Mouse (Mus musculus) testis, adult 2 months (tissue): ENCODE results near the gene Lgmn. TPM values are rescaled to one million over a fixed set of nuclear protein-coding genes. Genes with fewer than 3 reads are reported as not detected.

ENCODE experiments used
- H3K27ac ChIP-seq: fragments of 200-500 bp; 2 replicates; pipeline ENCODE4 v1.5.1; 2012; ENCODE audit warnings: low read depth, low read length; ENCODE audit not compliant: control insufficient read depth, insufficient read depth
- H3K27me3 ChIP-seq: fragments of 200-500 bp; 2 replicates; pipeline ENCODE4 v1.6.1; 2012; ENCODE audit warnings: mild to moderate bottlenecking, low read length, moderate library complexity; ENCODE audit not compliant: control insufficient read depth, insufficient read depth
- H3K36me3 ChIP-seq: fragments of 200-500 bp; 2 replicates; pipeline ENCODE4 v1.6.1; 2012; ENCODE audit warnings: mild to moderate bottlenecking, low read length; ENCODE audit not compliant: control insufficient read depth, insufficient read depth
- H3K4me1 ChIP-seq: fragments of 200-500 bp; 2 replicates; pipeline ENCODE4 v1.6.1; 2012; ENCODE audit warnings: low read length; ENCODE audit not compliant: control insufficient read depth, insufficient read depth
- H3K4me3 ChIP-seq: fragments of 200-500 bp; 2 replicates; pipeline ENCODE4 v1.5.1; 2012; ENCODE audit warnings: low read depth, mild to moderate bottlenecking, low read length, moderate library complexity, mixed read lengths; ENCODE audit not compliant: control insufficient read depth
- CTCF ChIP-seq: fragments of 200-500 bp; IDR thresholded peaks from 2 replicates; pipeline ENCODE4 v1.5.1; 2012; ENCODE audit warnings: low read depth, mild to moderate bottlenecking, inconsistent platforms, low read length, moderate library complexity; ENCODE audit not compliant: control insufficient read depth, insufficient read depth, insufficient replicate concordance
- POLR2A ChIP-seq: fragments of 200-500 bp; IDR thresholded peaks from 2 replicates; pipeline ENCODE4 v1.6.1; 2012; ENCODE audit warnings: low read depth, mild to moderate bottlenecking, inconsistent platforms, low read length, moderate library complexity; ENCODE audit not compliant: control insufficient read depth
- polyA plus RNA-seq: library from polyadenylated mRNA; depleted of rRNA; stranded (reverse); fragments of >200 nt; gene quantifications from 2 replicates; pipeline ENCODE4 v1.2.3, GENCODE M21; 2012; rRNA removed

Lgmn gene
- 34.9 and 39.5 TPM in 2 replicates for polyA plus RNA-seq

GRCm38 (mm10) chr12:102439632-102440023 is at the start of gene Lgmn:
Gene Lgmn, minus strand, starts transcription at chr12:102439813.
- Histone ChIP-seq H3K4me3 (peak within 1 kb of the TSS; percentile 87), H3K4me1 (peaks cover 2% of the 10 kb centered on the region), H3K36me3 (no peaks in the 10 kb centered on the region), H3K27ac (peak within 1 kb of the TSS; percentile 50), H3K27me3 (no peaks in the 10 kb centered on the region)
- peak; percentile 57; the same call in 1 of the 2 replicates for TF ChIP-seq POLR2A
- TF ChIP-seq CTCF = no peak

DNA sequence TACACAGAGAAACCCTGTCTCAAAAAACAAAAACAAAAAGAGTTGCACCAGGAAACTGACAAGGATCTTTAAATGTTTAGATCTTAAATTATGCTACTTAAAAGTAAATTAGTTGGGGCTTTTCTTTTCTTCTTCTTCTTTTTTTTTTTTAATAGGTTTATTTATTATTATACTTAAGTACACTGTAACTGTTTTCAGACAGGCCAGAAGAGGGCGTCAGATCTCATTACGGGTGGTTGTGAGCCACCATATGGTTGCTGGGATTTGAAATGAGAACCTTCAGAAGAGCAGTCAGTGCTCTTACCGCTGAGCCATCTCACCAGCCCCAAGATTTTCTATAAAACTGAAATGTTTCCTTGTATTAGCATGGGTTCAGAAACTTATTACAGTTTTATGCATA is 45.3 kb upstream of the Lgmn start:
- Histone ChIP-seq H3K4me3 (no peak overlapping the region), H3K27ac (no peak overlapping the region), H3K36me3 (peaks cover 4% of the 10 kb centered on the region), H3K4me1 (no peaks in the 10 kb centered on the region), H3K27me3 (no peaks in the 10 kb centered on the region)
- TF ChIP-seq CTCF = no peak
- no peak for TF ChIP-seq POLR2A

GRCm38 (mm10) chr12:102480481-102480880 is 40.9 kb upstream of the Lgmn start:
- TF ChIP-seq CTCF (no peak), POLR2A (no peak)
- H3K36me3 ChIP-seq = peaks cover 3% of the 10 kb centered on the region
- H3K4me3 ChIP-seq = no peak overlapping the region
- H3K27me3 ChIP-seq = no peaks in the 10 kb centered on the region
- no peak overlapping the region for H3K27ac ChIP-seq
- H3K4me1 ChIP-seq = no peaks in the 10 kb centered on the region

- TF ChIP-seq POLR2A (no peak), CTCF (no peak)
- Histone ChIP-seq H3K36me3 (peaks cover 4% of the 10 kb centered on the region; the same call in 1 of the 2 replicates), H3K4me3 (no peak overlapping the region), H3K4me1 (peaks cover 2% of the 10 kb centered on the region; the same call in 1 of the 2 replicates), H3K27me3 (no peaks in the 10 kb centered on the region), H3K27ac (no peak overlapping the region)
Observed at GRCm38 (mm10) chr12:102474411-102474810, 34.8 kb upstream of the Lgmn start.

GRCm38 (mm10) chr12:102468894-102469764 is 29.5 kb upstream of the Lgmn start, which contains the start of gene Golga5:
Gene Golga5, plus strand, starts transcription at chr12:102469135.
- Histone ChIP-seq H3K27me3 (no peaks in the 10 kb centered on the region), H3K36me3 (peaks cover 2% of the 10 kb centered on the region; the same call in 1 of the 2 replicates), H3K27ac (peak within 1 kb of the TSS; percentile 92), H3K4me3 (peak within 1 kb of the TSS; percentile 100), H3K4me1 (peaks cover 2% of the 10 kb centered on the region; the same call in 1 of the 2 replicates)
- TF ChIP-seq CTCF (no peak), POLR2A (peak; percentile 68; the same call in 1 of the 2 replicates)

DNA sequence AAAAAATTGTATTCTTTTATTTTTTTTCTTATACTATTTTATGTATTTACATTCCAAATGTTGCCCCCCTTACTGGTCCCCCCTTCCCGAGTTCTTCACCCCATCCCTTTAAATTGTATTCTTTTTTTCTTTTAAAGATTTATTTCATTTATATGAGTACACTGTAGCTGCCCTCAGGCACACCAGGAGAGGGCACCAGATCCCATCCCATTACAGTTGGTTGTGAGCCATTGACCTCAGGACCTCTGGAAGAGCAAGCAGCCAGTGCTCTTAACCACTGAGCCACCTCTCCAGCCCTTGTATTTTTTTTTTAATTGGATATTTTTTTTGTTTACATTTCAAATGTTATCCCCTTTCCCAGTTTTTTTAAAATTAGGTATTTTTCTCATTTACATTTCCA is 28.5 kb upstream of the Lgmn start:
- TF ChIP-seq POLR2A = no peak
- no peak; the same call in 1 of the 2 replicates for TF ChIP-seq CTCF
- no peak overlapping the region for H3K4me3 ChIP-seq
- no peaks in the 10 kb centered on the region for H3K27me3 ChIP-seq
- peaks cover 2% of the 10 kb centered on the region; the same call in 1 of the 2 replicates for H3K4me1 ChIP-seq
- H3K27ac ChIP-seq = no peak overlapping the region
- H3K36me3 ChIP-seq = peaks cover 2% of the 10 kb centered on the region; the same call in 1 of the 2 replicates

- no peak overlapping the region for H3K27ac ChIP-seq
- TF ChIP-seq POLR2A = no peak
- no peak for TF ChIP-seq CTCF
- no peaks in the 10 kb centered on the region for H3K4me1 ChIP-seq
- no peaks in the 10 kb centered on the region for H3K27me3 ChIP-seq
- no peak overlapping the region for H3K4me3 ChIP-seq
- no peaks in the 10 kb centered on the region for H3K36me3 ChIP-seq
Observed at GRCm38 (mm10) chr12:102464650-102465049, 25.0 kb upstream of the Lgmn start.

GRCm38 (mm10) chr12:102461177-102461576 is 21.6 kb upstream of the Lgmn start:
- H3K4me1 ChIP-seq = no peaks in the 10 kb centered on the region
- TF ChIP-seq POLR2A = no peak
- no peak for TF ChIP-seq CTCF
- no peaks in the 10 kb centered on the region for H3K36me3 ChIP-seq
- no peak overlapping the region for H3K27ac ChIP-seq
- no peaks in the 10 kb centered on the region for H3K27me3 ChIP-seq
- no peak overlapping the region for H3K4me3 ChIP-seq
